Mouse (Mus musculus) right cerebral cortex, postnatal 36 days (tissue): Measurements from ENCODE around the gene 4833427G06Rik.
"Not testable (repeated sequence)": the region's sequence is repeated elsewhere in the genome, so short reads cannot be mapped to it uniquely, and the experiment has no call there.

ENCODE experiments used
- DNase-seq, 2 experiments: peaks; one replicate each; pipeline ENCODE4 v3.0.0; 2022; ENCODE audit warnings: low spot score in 2 of 2, mixed read lengths in 1 of 2

Gene 4833427G06Rik

DNA sequence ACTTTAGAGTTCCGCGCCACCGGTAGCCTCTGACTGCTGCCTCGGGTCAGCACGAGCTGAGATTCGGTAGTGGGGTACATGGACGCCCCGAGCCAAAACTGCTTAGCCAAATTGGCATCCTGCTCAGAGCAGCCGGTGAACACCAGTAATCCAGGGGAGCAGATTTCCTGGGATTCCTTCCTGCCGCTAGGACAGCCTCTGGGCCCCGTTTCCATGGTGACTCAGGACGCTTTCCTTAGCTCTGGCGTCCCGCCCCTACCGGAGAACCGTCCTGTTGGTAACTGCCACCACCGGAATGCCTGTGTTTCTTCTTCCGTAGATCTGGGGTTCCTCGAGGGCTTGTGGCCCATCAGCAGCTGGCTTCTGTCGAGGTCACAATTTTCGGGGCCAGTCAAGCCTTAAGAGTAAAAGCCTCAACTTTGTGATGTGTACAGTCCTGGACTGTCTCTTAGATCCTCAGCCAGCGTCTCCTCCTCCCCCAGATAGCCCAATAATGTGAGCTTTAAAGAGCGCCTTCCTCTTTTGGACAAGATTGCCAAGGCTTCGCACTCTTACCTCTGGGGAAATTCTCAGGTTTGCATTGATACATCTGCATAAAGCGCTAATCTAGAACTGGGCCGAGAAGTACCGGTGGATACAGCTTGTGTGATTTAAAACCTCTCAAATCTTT, at the start of gene 4833427G06Rik:
Gene 4833427G06Rik (minus strand): TSS at position 323 of the 670 bp plus-strand sequence.
- no peak for DNase-seq

DNA sequence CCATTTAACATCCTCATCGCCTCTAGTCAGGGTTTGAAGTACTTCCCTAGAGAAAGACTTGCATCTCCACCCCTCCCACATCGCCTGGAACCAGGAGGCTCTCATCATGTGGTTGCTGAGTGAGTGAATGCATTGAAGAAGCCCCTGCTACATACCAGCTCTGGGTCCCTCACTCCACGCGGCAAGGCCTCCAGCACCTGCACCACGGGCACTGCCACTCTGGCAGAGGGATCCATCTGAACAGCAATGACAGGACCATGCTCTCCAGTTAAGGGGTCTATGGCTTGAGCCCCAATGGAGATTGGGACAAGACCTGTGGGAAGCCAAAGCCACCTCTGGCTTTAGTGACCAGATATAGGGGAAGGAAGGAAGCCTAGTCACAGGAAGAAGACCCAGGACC, 45.4 kb upstream of the 4833427G06Rik start:
- no peak for DNase-seq

DNA sequence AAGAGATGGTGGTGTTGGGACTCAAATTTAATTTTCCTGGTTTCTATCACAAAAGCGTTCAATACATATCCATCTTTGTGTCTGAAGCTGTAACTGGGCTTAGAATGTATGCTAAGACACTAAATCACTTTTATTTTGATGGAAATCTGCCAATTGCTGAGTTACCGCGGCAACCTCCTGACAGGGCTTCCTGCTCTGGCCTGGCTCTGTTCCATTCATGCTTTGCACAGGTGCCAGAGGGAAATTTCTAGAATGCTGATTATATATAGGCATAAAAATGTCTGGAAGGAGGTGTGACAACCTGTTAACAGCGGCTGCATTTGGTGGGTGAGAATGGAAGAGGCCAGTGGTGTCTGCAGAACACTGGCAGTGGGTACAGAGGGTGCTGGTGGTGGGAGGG, 44.6 kb upstream of the 4833427G06Rik start:
- DNase-seq = no peak

DNA sequence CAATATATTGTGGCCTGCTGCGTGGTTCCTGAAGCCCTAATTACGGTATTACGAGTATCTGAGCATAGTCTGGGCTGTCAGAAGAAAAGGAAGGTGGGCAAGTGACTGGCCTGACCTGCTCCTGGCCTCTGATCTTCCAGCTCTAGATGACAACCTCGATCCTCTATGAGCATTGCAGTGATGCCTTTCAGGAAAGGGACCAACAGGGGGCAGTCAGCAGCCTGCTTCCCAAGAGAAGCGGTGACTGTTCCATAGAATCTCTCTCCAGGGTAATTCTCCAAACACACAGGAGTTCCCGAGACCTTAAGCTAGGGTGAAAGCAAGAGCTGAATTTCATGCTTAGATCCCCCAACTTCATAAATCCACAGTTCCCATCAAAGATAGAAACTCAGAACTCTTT, 42.3 kb upstream of the 4833427G06Rik start:
- DNase-seq = no peak

DNA sequence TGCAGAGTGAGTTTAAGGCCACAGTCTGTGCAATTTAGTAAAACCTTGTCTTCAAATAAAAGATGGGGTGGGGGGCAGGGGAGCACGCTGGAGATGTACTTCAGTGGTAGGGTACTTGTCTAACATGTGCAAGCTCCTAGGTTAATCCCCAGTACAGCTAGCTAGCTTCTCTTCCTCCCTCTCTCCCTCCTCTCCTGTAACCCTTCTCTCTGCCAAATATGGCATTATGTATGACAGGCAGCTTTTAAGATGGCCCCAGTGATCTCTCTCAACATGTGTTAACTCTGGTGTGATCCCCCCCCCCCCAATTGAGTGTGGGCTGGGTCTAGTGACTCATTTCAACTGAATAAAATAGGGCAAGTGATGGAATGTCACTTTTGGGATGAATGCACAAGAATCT, 41.6 kb upstream of the 4833427G06Rik start:
- no peak for DNase-seq

DNA sequence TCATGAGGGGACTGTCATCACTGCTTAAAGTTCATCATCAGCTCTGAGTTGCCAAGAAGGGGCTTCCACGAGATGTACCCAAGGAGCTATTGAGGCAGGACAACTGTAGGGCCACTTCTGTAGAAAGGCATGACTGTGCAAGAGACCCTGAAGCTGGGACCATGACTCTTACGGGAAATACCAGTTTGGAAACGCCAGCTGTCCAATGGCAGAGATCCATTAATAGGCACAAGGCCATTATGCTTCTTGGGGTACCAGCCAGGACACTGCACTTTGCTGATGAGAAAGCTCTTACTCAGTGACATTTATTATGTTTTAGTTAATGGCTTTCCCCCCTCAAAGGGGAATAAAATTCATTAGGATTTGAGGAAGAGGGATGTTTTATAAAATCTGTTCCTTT, 38.8 kb upstream of the 4833427G06Rik start:
- DNase-seq = no peak

DNA sequence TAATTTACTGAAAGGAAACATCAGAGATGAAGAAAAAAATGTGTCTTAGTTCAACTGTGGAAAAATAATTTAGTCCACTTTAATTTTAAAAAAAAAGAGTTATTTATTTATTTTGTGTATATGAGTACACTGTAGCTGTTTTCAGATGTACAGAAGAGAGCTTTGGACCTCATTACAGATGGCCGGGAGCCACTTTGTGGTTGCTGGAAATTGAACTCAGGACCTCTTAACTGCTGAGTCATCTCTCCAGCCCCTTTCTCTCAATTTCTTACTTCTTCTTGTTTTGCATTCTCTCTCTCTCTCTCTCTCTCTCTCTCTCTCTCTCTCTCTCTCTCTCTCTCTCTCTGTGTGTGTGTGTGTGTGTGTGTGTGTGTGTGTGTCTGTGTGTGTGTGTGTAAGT, 37.5 kb upstream of the 4833427G06Rik start:
- DNase-seq = not testable (repeated sequence)

DNA sequence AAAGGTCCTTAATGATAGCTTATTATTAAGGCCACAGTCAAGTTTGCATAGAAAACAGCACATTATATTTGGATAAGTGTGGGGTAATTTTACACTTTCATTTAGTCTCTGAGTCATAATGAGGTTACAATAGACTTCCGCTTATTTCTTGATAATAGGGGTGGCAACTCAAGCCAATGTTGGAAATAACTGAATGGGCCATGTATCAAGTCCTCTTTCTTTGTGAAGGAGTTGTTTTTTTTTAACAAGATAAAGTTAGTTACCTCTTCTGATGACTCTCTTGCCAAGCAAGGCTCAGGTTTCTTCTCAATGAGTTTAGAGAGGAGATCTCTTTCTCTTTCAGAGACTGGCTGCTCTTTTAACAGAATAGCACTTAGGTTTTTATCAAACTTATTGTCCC, 36.4 kb upstream of the 4833427G06Rik start:
- DNase-seq = no peak

DNA sequence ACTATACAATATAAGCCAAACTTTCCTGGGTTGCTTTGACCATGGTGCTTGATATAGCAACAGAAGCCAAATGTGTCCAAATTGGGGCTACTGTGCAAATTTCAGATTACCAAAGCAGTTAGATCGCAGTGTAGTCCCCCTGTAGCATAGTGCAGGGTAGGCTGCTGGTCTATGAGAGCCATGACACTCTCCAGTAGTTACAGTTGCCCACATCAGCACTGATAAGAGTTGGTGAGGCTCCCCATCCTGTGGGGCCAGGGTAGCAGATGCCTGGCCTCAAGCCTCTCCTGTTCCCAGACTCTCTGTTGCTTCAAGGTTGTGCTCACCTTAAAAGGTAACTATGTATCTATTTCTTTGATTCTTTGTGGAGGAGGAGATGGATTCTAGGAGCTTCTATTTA, 36.0 kb upstream of the 4833427G06Rik start:
- DNase-seq = no peak

DNA sequence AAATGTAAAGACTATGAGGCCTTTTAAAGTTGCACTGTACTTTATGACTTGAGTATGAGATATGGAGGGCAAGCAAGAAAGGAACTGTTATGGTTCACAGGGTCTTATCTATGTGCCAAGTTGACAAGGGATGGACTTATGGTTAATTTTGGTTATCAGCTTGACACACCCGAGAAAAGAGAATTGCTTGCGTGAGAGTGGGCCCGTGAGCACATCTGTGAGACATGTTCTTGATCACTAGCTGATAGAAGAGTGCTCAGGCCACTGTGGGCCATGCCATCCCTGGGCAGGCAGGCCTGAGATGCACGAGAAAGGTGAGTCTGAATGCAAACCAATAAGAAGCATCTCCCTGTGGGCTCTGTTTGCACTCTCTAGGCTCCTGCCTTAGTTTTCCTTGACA, 35.6 kb upstream of the 4833427G06Rik start:
- DNase-seq = no peak

DNA sequence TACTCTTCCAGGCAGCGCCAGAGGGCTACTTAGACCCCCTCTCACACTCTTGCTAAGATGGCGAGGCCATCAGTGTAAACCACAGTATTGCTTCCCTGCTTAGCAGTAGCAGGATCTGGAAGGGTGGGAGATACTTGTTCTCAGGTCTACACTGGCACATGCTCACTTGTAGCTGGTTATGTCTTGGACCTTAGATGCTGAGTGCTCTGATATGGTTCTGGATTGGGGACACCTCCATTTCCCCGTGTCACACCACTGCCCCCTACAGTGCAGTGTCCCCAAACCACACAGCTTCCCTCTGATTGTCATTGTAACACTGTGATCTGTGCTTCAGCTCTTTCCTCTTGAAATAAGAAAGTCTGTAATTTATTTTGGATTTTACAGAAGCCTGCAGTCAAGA, 35.1 kb upstream of the 4833427G06Rik start:
- DNase-seq = no peak

DNA sequence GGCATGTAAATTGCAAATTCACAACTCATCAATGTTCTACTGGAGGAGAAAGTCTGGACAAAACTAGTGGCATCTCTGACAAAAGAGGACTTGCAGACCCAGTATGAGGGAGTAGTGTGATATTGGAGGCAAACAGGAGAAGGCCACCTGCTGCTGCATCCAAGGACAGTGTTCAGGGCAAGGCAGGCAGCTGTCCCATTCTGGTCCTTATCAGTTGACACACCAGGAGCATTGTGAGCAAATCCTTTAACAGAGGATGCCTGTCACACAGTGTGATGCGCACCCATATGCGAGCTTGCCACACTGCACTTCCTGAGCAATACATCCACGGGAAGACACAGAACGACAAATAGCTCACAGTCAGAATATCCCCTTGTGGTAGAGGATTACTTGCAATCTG, 12.9 kb upstream of the 4833427G06Rik start:
- no peak for DNase-seq

DNA sequence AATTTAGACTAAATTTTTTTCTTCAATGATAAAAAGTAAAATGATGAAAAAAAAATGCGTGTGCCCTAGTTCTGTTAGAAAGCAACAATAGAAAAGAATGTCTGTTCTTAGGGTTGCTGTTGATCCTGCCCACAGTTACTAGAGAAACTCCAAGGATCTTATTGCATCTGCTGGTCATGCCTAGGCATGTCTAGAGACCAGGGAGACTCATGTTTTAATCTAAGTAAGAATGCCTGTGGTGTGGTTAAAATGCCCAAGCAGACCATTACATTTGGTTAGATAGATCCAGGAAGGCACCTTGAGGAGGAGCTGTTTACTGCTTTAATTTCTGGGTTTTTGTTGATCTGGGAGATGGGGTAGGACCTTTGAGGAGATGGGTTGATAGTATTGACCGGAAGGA, 3.9 kb upstream of the 4833427G06Rik start:
- no peak for DNase-seq

DNA sequence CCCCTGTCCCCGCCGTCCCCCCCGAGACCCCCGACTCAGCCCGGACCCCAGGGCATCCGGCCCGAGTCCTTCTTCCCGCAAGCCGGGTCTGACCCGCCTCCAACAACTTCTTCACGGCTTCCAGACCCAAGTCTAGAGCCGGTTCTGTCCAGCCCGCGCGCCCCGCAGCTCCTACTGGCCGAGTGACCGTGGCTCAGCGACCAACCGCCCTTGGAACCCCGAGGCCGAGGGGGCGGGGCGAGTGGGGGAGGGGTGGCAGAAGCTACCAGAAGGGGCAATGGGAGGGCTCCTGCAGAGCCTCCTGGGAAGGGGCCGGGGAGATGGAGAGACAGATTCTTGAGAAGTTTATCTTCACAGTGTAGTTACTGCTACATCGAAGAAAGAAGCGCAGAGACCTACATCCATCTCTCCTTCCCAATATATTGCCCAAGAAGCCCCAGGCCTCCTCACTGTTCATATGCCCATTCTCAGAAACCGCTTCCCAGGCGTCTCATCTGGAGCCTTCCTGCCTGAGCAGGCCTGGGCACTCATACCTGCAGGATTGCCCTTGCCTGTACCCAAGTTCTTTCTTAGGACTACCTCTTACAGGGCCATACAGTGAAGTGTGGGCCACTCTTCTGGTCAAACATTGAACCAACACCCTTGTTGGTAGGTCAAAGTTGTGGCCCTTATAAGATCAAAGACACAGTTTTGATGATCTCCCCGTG, 2.1 kb upstream of the 4833427G06Rik start:
- DNase-seq = no peak

DNA sequence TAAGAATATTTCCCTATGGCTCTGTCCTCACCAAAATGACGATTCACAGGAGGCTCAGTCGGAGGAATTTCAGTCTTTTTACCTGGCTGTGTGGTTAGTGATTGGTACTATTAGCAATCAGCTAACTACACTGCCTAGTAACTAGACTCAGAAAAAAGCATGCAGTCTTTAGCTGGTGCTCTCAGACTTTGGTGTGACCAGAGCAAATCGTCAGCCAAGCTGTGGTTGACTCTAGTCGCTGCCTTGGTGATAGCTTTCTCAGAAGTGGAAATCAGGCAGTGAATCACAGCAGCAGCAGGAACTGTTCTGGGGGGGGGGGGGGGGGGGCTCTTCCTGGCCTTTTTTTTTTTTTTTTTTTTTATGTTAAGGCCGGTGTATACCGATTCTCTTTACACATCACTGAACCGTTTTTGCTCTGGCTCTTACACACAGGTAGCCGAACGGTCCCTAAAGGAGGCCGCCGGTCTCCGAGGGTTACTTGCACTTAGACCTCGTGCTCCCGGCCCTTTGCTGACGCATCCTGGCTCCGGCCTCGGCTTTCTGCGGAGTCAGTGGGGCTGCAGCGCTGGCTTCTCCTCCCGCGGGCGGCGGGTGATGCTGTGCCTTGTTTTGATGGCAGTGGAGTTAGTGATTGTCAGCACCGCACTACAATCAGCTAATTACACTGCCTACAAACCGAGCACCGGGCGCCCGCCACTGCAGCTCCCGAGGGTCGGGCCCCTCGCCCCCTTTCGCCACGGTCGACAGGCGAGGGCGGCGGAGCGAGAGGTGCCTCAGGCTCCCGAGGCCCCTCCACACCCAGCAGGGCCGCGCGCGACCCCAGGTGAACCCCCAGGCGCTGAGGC, 1.3 kb upstream of the 4833427G06Rik start:
- peak in 1 of 2 experiments; percentile 17 for DNase-seq

DNA sequence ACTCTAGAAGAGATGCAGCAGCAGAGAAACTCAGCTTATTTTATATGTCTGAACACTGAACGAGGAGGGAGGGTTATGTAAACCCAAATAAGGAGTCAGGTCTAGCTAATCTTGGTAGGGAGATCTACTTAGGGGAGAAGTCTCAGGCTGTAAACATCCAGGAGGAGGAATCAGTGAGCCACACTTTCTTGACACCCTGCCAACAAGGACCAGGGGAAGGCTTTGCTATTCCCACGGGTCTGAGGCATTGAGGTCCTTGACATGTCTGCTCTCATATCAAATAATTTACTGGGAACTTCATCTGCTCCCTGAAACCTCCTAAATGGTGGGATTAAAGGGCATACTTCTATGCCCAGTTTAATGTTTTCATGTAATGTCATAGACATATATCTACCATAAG, 5.6 kb downstream of the 4833427G06Rik start:
- DNase-seq = no peak

DNA sequence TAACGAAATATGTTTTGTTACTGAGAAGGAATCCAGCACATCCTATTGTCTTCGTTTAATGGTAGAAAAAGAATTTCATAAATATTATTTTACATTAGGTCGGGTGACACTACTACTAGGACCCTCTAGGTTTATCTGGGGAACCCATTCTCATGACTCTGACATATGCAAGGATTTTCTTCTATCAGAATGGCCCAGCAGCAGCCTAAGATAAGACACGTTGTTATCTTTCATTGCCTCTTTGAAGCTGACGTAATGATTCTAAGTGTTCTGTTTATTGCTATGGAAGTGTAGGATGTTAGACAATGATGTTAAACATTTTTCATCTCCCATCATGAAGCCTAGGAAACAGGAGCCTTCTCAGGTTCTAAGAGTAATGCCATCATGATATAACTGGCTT, 8.2 kb downstream of the 4833427G06Rik start:
- no peak for DNase-seq

DNA sequence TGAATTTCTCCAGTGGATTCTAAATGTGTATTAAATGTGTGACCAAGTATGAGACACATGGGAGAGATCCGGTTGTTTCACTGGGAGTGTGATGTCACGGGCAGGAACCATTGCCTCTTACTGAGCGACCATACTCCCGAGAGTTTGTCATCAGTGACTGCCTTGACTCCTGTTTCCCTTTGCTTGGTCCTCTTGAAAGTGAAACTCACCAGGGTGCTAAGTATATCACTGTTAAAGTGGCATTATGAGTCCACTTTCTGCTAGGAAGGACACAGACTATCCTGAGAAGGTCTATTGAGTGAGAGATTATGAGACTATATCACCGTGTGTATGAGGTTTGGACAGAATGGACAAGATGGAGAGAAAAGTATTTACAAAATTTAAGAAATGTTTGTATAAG, 20.3 kb downstream of the 4833427G06Rik start:
- no peak for DNase-seq

DNA sequence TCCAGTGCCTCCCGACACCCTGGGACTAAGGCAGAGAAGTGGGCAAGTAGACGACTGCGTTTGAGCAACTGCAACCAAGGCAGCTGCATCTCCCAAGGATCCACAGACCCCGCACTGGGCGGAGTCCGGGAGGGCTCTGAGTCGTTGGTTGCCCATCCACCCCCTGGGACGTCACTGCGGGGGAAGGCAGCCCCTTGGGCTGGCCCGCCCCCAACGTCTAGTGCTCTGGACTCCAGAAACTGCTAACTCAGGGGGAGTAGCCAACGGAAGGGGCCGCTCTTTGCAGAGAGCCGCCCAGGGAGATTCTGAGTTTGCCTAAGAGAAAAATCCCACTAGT, 24.9 kb downstream of the 4833427G06Rik start, which contains the start of gene Layn:
Gene Layn (minus strand): TSS at position 116 of the 337 bp plus-strand sequence.
- DNase-seq = peak; percentile 16 to 39

DNA sequence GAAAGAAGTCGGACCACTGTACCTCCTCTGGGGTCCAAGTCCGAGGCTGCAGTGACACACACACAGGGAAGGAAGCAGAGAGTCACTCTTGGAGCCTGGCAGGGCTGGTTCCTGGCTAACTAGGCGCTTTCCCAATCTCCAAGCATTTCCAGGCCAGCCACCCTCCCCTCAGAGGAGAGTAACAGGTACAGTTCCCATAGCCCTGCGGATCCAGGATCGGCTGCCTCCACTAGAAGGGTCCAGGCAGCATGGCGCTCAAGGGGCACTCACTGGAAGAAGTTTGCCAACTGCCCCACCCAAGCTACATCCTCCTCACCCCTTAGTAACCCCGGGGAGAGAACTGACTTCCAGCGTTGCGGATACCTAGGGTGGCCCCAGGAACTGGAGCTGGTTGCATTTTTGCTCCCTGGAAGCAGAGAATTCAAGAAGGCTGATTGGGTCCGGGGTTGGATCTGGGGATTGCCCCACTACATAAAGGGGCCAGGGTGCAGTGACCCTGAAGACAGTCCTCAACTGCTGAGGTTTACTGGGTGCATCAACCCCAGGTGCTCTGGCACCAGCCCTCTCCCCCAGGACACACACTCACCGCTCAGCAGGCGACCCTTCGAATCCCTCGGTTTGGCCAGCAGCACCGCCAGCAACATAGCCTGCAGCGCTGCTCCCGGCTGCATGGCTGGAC, 25.4 kb downstream of the 4833427G06Rik start:
- no peak for DNase-seq

DNA sequence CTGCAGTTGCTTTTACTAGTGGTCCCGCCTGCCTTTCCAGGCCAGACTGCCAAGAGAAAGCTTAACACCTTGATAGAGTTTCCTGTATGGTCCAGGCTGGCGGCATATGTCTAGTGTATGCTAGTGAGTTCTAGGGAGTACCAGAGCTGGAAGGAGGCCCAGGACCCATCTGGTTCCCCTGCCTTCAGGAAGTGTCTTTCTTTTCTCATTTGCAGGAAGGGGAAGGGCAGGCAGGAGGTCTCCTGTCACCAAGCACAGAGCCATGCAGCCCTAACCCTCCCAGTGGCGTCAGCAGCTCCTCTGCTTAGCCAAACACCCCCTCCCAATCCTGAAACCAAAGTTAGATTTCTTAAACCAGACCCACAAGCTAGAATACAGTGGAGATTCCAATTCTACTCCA, 26.1 kb downstream of the 4833427G06Rik start:
- DNase-seq = peak; percentile 2 to 7

DNA sequence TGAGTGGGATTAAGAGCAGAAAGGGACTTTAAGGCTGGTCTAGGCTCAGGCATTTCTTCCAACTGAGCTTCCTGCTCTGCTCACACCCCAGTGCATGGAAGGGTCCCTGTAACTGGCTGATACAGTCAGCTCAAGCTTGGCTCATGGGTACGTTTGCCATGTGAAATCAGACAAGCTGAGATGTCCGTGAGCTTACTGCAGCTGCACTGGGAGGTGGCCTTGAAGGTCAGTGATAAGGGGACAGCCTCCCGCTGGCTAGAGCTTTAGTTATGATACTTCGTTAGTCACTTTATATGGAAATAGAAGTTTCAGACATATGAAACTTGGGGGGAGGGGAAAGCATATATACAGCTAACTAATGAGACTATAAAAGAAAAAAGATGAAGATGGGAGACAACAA, 31.1 kb downstream of the 4833427G06Rik start:
- DNase-seq = no peak
